Mouse (Mus musculus) spleen, adult 10 weeks (tissue): Measurements from ENCODE around the gene Nlk. TPM values are rescaled to one million over a fixed set of nuclear protein-coding genes. Genes with fewer than 3 reads are reported as not detected.

Source experiments
- polyA plus RNA-seq: library from polyadenylated mRNA; stranded (reverse); fragments of 350-450 nt; fragmentation: Illumina TruSeq; extraction: RNeasy Lipid Tissue Mini Kit (QIAGEN cat#74804); gene quantifications from one replicate; pipeline ENCODE4 v1.2.3, GENCODE M21; 2015; ENCODE audit warnings: low replicate concordance; ENCODE audit not compliant: insufficient read depth

The Nlk gene
- polyA plus RNA-seq = 34.4 TPM

DNA sequence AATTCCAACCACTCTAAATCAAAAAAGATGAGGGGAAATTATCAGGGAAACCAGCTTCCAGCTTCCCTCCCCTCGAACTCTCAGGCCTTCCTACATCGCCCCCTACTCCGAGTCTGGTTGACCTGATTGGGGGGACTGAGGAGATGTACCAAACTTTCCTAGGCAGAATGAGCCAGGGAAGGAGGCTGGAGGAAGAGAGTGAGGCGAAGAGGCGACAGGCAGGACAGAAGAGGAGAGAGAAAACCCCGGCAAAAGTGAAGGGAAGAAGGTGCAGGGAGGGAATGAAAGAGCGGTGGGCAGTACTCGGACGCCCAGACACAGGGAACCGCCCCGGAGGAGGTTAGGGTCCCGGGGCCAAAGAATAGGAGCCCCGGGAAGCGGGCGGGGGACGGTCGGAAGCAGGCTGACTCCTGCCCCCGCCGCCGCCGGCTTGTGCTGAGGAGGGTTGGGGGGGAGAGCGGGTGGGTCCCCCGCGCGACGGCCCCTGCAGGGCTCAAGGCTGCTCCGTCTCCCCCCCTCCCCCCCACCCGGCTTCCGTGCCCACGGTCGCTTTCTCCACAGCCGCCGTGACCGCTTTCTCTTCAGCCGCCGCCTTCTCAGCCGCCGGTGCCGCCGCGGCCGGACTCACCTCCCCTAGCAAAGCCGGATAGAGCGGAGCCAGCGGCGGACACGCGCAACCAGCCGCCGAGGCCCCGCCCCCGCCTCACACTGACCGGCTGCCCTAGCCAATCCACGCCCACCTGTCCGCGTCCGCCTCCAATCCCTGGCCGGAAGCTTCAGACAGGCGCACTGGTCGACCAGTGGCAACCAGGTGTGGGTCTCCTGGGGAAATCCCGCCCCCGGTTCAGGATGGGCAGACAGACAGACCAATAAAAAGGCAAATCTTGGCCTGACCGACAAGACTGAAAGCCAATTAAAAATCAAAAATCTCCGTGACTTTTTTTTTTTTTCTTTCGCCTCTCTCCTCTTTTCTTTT lies at the start of gene Nlk:
Nlk (minus strand) TSS at position 597 of the 976 bp plus-strand sequence.

DNA sequence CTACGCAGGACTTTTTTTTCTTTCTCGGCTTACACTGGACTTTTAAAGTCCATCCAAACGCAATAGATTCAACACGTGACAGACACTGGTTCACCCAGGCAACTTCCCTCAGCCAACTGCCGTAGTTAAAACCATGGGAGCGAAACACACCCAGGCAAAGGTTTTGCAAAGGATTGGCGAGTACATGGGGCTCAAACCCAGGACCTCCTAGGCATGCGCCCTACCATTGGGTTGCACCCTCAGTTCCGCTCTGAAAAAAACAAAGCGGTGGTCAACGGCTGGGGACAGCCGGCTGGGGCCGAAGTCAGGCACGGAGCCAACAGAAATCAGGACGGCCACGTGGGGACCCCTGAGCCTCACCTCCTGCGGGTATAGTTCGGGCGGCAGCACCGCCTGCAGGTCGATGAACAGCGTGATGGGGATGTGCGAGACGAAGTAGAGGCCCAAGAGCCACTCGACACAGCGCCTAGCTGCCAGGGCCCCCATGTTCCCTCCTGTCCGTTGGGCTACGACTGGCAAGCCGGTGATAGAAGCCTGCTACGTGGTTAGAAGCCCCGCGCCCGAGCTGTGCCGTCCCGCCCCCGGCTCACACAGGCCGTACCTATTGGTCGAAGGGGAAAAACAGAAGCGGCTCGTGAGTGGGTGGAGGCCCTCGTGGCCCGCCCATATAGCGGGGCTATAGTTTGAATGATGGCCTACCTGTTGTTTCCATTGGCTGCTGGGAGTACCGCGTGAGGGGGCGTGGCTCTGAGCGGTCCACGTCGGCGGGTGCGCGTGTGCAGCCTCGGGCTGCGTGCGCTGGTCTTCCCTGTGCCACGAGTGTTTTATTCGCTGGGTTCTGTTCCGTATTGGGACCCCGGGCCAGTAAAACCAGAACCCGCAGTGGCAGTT lies 146.8 kb downstream of the Nlk start, which contains the start of gene Tmem97:
Tmem97 (minus strand) TSS at position 610 of the 891 bp plus-strand sequence.

DNA sequence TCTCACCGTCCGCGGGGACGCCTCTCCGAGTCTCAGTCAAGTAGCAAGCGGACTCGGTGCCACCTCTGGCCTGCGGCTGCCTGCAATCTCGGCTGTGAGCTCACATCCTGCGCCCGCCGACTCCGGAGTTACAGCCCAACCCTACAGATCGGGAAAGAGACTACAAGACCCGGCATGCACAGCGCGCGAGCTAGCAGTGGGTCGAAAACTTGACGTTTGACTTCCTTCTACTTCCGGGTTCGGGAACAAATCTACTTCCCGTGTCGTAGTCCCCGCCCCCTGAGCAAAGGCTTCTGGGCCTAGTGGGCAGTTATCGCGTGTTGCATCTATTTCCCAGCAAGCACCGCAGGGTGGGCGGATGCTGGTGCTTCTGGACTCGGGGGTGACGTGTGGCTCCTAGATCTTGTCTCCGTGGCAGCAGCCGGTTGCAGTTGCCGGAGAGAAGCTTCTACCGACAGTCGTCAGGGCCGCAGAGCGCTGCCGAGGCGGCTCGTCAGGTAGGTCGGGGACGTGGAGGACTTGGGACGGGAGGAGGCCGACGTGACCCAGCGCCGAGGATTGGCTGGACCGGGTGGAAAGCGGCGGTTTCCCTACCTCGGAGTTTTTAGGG lies 161.0 kb downstream of the Nlk start, which contains the start of the genes Tnfaip1 and Ift20:
Tnfaip1 (minus strand) TSS at position 253 of the 610 bp plus-strand sequence.
Ift20 (plus strand) TSS at position 282 of the 610 bp plus-strand sequence.

Other genes starting within 250 kb of the Nlk start
- gene Slc46a1, start 231.7 kb downstream of the Nlk start, polyA plus RNA-seq = 0.91 TPM
- gene Sarm1, start 199.6 kb downstream of the Nlk start, polyA plus RNA-seq = 0.37 TPM
- gene Vtn, start 198.3 kb downstream of the Nlk start, polyA plus RNA-seq = not detected
- gene Sebox, start 193.9 kb downstream of the Nlk start, polyA plus RNA-seq = not detected
- gene Tmem199, start 185.2 kb downstream of the Nlk start, polyA plus RNA-seq = 41.9 TPM
- 32.6 TPM for gene Poldip2, start 185.2 kb downstream of the Nlk start, polyA plus RNA-seq
- gene Tnfaip1, start 161.0 kb downstream of the Nlk start, polyA plus RNA-seq = 27.4 TPM
- 58.4 TPM for gene Ift20, start 161.0 kb downstream of the Nlk start, polyA plus RNA-seq
- gene Tmem97, start 146.6 kb downstream of the Nlk start, polyA plus RNA-seq = 14.5 TPM
- 15.7 TPM for gene Ccnq, start 54.4 kb upstream of the Nlk start, polyA plus RNA-seq
- gene Lyrm9, start 129.2 kb upstream of the Nlk start, polyA plus RNA-seq = 7.6 TPM
- gene Nos2, start 223.4 kb upstream of the Nlk start, polyA plus RNA-seq = 0.72 TPM